Mouse (Mus musculus) embryonic fibroblast, embryonic 13.5 days (primary cell): ENCODE data around the gene Srrd.

ENCODE experiments used
- CTCF ChIP-seq: IDR thresholded peaks from 2 replicates; pipeline ENCODE4 v1.5.1; 2011; ENCODE audit warnings: mild to moderate bottlenecking, control low read depth, low read length, moderate library complexity, borderline replicate concordance; ENCODE audit not compliant: insufficient read depth
- POLR2A ChIP-seq: IDR thresholded peaks from 2 replicates; pipeline ENCODE4 v1.6.1; 2011; ENCODE audit warnings: low read depth, mild to moderate bottlenecking, control low read depth, low read length, moderate library complexity

DNA sequence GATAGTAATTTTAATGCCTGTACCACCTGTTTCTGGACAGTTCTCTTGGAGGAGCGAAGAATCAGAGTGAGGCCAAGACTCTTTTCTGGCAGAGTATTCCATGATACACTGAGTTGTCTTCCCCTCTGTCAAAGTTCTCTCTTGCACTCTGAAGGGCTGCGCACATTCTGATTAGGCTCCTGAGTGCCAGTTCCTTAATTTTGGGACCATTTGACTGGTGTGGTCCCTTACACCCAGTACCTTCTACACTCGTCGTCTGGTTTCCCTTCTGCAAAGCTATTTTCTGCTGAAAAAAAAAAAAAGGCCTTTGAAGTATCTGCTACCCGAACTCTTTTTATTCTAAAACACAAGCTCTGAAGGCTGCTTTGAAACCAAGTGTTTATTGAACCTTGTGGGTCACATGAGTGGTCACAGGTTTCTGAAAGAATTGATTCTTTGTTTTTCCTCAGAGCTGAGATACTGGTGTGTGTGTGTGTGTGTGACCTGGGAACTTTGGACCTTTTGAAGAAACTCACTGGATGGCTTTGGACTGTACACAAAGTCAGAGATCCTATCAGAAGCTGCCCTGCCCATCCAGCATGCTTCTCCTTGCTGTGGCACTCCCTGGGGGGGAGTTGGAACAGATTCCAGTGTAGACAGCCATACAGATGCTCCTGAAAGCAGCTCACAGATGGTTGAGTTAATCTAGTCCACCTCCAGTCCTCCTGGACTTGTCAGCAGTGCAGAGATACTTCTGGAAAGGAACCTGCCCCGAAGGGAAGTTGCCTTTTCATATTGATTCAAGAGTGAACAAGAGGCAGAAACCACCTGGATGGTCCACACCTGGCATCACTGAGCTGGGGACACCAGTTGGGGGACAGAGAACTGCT lies 1.5 kb upstream of the Srrd start:
- TF ChIP-seq CTCF: no peak
- no peak for TF ChIP-seq POLR2A
